Mouse (Mus musculus): ENCODE measurements around the gene Ttc14.

GRCm38 (mm10) chr3:33799617-33800512 is at the start of gene Ttc14:
- TF ChIP-seq CTCF (conservative IDR thresholded peaks at IDR 0.05; ENCODE audit: insufficient read depth, insufficient read length, low read depth, low read length) (0 out of 2 replicates have a peak, but pooled peaks have one; percentile 16), POLR2A (IDR thresholded peaks at IDR 0.05; ENCODE audit: low read depth, low read length) (peak; percentile 85)
